Comparison of ENCODE assay signal across 13 mouse cellular contexts in the genomic region with DNA sequence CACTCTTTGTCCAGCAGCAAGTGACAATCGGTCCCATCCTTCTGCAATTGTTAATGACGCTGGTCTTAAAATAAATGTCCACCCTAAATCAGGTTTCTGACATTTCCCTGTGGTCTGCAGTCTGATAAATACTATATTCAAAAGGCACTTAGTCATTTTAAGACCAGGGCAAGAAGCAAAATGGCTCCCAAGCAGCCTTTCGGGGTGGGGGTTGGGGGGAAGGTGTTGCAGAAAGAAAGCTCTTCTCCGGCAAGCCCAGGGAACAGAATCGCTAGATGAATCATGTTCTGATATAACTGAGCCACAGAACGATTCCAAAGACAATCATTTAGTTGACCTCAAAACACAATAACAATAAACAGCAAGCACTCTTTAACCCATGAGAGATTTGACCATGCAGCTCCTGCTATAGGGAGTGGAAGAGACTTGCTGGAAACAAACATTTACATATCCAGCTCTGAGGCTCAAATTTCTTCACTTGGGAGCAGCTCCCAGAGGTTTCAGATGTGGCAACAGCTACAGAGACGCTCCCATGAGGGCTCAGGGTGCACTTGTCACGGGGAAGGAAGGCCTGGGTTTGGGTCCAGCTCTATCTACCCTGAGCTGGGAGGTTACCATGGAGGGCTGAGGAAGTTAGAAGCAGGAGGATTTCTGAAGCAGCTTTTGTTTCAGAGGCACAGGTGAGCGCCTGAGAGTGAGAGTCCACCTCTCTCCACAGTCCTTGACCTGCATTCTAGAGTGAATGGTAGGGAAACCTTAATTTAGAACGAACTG. TPM values are rescaled to one million over a fixed set of nuclear protein-coding genes. Genes with fewer than 3 reads are reported as not detected.
DNase-seq lines count a peak whose midpoint lies in the region; ATAC-seq lines count a peak whose summit lies in the region.
"Had no signal": no experiment of that assay in that cellular context is flagged by ENCODE, and none has a peak within 500 bp of the region (broad histone marks: within the 10 kb centered on the region; RNA-seq: fewer than 3 reads in every experiment).

No protein-coding gene starts in this region.

- H3K9me3 ChIP-seq in heart, embryonic 10.5 days: no peaks in the 10 kb centered on the region
- no peaks in the 10 kb centered on the region for H3K9me3 ChIP-seq in neural tube, embryonic 12.5 days
- H3K9me3 ChIP-seq in forebrain, embryonic 14.5 days (replicated peaks; ENCODE audit: control insufficient read depth, low read length): no peaks in the 10 kb centered on the region
- H3K9me3 ChIP-seq in neural tube, embryonic 14.5 days (ENCODE audit: control insufficient read depth, low read length): no peaks in the 10 kb centered on the region
- H3K9me3 ChIP-seq: embryonic facial prominence, embryonic 13.5 days; liver, embryonic 13.5 days had no signal

- WGBS in heart, embryonic 10.5 days: 66% methylated on average over 10 of the region's 10 CpGs
- WGBS in neural tube, embryonic 12.5 days: 69% methylated on average over 10 of the region's 10 CpGs
- WGBS in forebrain, embryonic 14.5 days: 79% methylated on average over 10 of the region's 10 CpGs
- 52% methylated on average over 10 of the region's 10 CpGs for WGBS in neural tube, embryonic 14.5 days

- DNase-seq in heart, embryonic 10.5 days (ENCODE audit: low spot score): no peak
- DNase-seq in heart, adult 9 months (ENCODE audit: low spot score in 2 of 2): no peak
- no peak for DNase-seq in neural tube, embryonic 10.5 days (ENCODE audit: extremely low spot score, low spot score)
- peak; percentile 17 for DNase-seq in forebrain, embryonic 14.5 days (ENCODE audit: low spot score)
- no peak for DNase-seq in cerebellum, adult 11-12 months
- DNase-seq: cerebellum, adult 2 months; kidney, adult 9 months; liver, embryonic 13.5 days; thymus, adult 18-20 months had no signal

- peak overlapping the region; percentile 40 for H3K4me2 ChIP-seq in neural tube, embryonic 12.5 days (replicated peaks)
- H3K4me2 ChIP-seq in forebrain, embryonic 14.5 days (ENCODE audit: low read length): peak overlapping the region; percentile 49
- peak overlapping the region; percentile 63 for H3K4me2 ChIP-seq in neural tube, embryonic 14.5 days (ENCODE audit: low read depth, low read length)
- H3K4me2 ChIP-seq: embryonic facial prominence, embryonic 13.5 days; liver, embryonic 13.5 days had no signal

- H3K4me3 ChIP-seq in heart, embryonic 10.5 days: no peak overlapping the region
- peak overlapping the region; percentile 11; the same call in 1 of the 2 replicates for H3K4me3 ChIP-seq in neural tube, embryonic 12.5 days
- peak overlapping the region; percentile 33 for H3K4me3 ChIP-seq in forebrain, embryonic 14.5 days (ENCODE audit: low read depth, low read length)
- H3K4me3 ChIP-seq in neural tube, embryonic 14.5 days (ENCODE audit: low read depth, low read length): peak overlapping the region; percentile 45
- H3K4me3 ChIP-seq: embryonic facial prominence, embryonic 13.5 days; liver, embryonic 13.5 days had no signal

- H3K9ac ChIP-seq in neural tube, embryonic 12.5 days: peak overlapping the region; percentile 38; the same call in 1 of the 2 replicates
- peak overlapping the region; percentile 50; the same call in 1 of the 2 replicates for H3K9ac ChIP-seq in forebrain, embryonic 14.5 days (ENCODE audit: low read length)
- H3K9ac ChIP-seq in neural tube, embryonic 14.5 days (replicated peaks; ENCODE audit: low read depth, low read length): peak overlapping the region; percentile 60
- H3K9ac ChIP-seq: embryonic facial prominence, embryonic 13.5 days; liver, embryonic 13.5 days had no signal

- ATAC-seq in neural tube, embryonic 12.5 days (ENCODE audit: low FRiP score, low read depth): no peak
- ATAC-seq in forebrain, embryonic 14.5 days: no peak
- no peak for ATAC-seq in neural tube, embryonic 14.5 days (ENCODE audit: low read depth)
- no peak for ATAC-seq in erythroblast, adult 5-6 weeks (replicated peaks; ENCODE audit: low FRiP score, poor library complexity, severe bottlenecking)

- H3K27me3 ChIP-seq in heart, embryonic 10.5 days (ENCODE audit: insufficient read depth, poor library complexity, severe bottlenecking): no peaks in the 10 kb centered on the region
- no peaks in the 10 kb centered on the region for H3K27me3 ChIP-seq in neural tube, embryonic 12.5 days (replicated peaks)
- no peaks in the 10 kb centered on the region for H3K27me3 ChIP-seq in forebrain, embryonic 14.5 days (replicated peaks; ENCODE audit: control insufficient read depth, insufficient read depth, low read length)
- H3K27me3 ChIP-seq in neural tube, embryonic 14.5 days (ENCODE audit: control insufficient read depth, insufficient read depth, low read length): no peaks in the 10 kb centered on the region
- H3K27me3 ChIP-seq: embryonic facial prominence, embryonic 13.5 days had no signal

- H3K27ac ChIP-seq in heart, embryonic 10.5 days: peak overlapping the region; percentile 23; the same call in 1 of the 2 replicates
- H3K27ac ChIP-seq in neural tube, embryonic 12.5 days: peak overlapping the region; percentile 60; the same call in 1 of the 2 replicates
- peak overlapping the region; percentile 91 for H3K27ac ChIP-seq in forebrain, embryonic 14.5 days (ENCODE audit: low read depth, low read length)
- peak overlapping the region; percentile 92 for H3K27ac ChIP-seq in neural tube, embryonic 14.5 days (ENCODE audit: low read depth, low read length)
- H3K27ac ChIP-seq: embryonic facial prominence, embryonic 13.5 days; liver, embryonic 13.5 days had no signal

- H3K4me1 ChIP-seq in heart, embryonic 10.5 days: peaks cover 53% of the 10 kb centered on the region
- peaks cover 32% of the 10 kb centered on the region for H3K4me1 ChIP-seq in neural tube, embryonic 12.5 days
- peaks cover 52% of the 10 kb centered on the region for H3K4me1 ChIP-seq in forebrain, embryonic 14.5 days (ENCODE audit: control insufficient read depth, insufficient read depth, low read length)
- H3K4me1 ChIP-seq in neural tube, embryonic 14.5 days (ENCODE audit: control insufficient read depth, insufficient read depth, low read length): peaks cover 34% of the 10 kb centered on the region

- no peaks in the 10 kb centered on the region for H3K36me3 ChIP-seq in heart, embryonic 10.5 days
- no peaks in the 10 kb centered on the region for H3K36me3 ChIP-seq in neural tube, embryonic 12.5 days
- no peaks in the 10 kb centered on the region for H3K36me3 ChIP-seq in forebrain, embryonic 14.5 days (ENCODE audit: control insufficient read depth, insufficient read depth, low read length)
- H3K36me3 ChIP-seq in neural tube, embryonic 14.5 days (ENCODE audit: control insufficient read depth, insufficient read depth, low read length): no peaks in the 10 kb centered on the region
- H3K36me3 ChIP-seq: embryonic facial prominence, embryonic 13.5 days; liver, embryonic 13.5 days had no signal

RNA-seq across cellular contexts. Expression of a gene that starts 22.9 kb away (rescaled TPM):
- polyA plus RNA-seq in heart, embryonic 10.5 days (2016; fragmentation: Nextera tagmentation; extraction: Ambion mirVana): 13.4 and 24.5 TPM in 2 replicates
- polyA plus RNA-seq in neural tube, embryonic 12.5 days (2016; fragmentation: Nextera tagmentation; extraction: Ambion mirVana): 19.7 and 21.1 TPM in 2 replicates
- polyA plus RNA-seq in forebrain, embryonic 14.5 days (2014; fragmentation: Nextera tagmentation; extraction: Ambion mirVana): 36.7 and 50.1 TPM in 2 replicates
- 55.0 and 71.2 TPM in 2 replicates for polyA plus RNA-seq in neural tube, embryonic 14.5 days (2014; fragmentation: Nextera tagmentation; extraction: Ambion mirVana)
- 4.8 and 7.1 TPM in 2 replicates for total RNA-seq in erythroblast, adult 5-6 weeks (2015; ENCODE audit: low replicate concordance)
- 4.9 and 6.0 TPM in 2 replicates for total RNA-seq in erythroblast, adult 5-6 weeks (2017; ENCODE audit: low replicate concordance)

Comparison
In these comparisons a context has a peak if more than half of its experiments do, and no peak if none do; other contexts are left out.
1. H3K27ac ChIP-seq: peak in every context shown above with its lines; median percentile 92 in neural tube, embryonic 14.5 days; 91 in forebrain, embryonic 14.5 days; 60 in neural tube, embryonic 12.5 days; 23 in heart, embryonic 10.5 days.